Mouse (Mus musculus): ENCODE data around the gene Dcaf12l2. TPM values are rescaled to one million over a fixed set of nuclear protein-coding genes. Genes with fewer than 3 reads are reported as not detected.

Dcaf12l2 gene
- under 1 TPM in 1 of 2 experiments, not detected in 1; 0.14 TPM for total RNA-seq (2021)

GRCm38 (mm10) chrX:44367646-44368521 lies at the start of gene Dcaf12l2:
TSS of gene Dcaf12l2 (minus strand) at chrX:44368342.
- intact Hi-C loops (cut with DNase I), result no loop called here
- DNase-seq (ENCODE audit: low spot score), result no peak

GRCm38 (mm10) chrX:44367280-44367645 lies 879 bp downstream of the Dcaf12l2 start:
- DNase-seq (ENCODE audit: low spot score), result no peak
- intact Hi-C loops (cut with DNase I), result no loop called here
